Mouse (Mus musculus) heart, embryonic 15.5 days (tissue): Measurements from ENCODE around the gene Naa38. TPM values are rescaled to one million over a fixed set of nuclear protein-coding genes. Genes with fewer than 3 reads are reported as not detected.
A peak's percentile ranks its signal among the peaks of the same experiment; 100 is the strongest.
"Not testable (repeated sequence)": the region's sequence is repeated elsewhere in the genome, so short reads cannot be mapped to it uniquely, and the experiment has no call there.

Source experiments
- ATAC-seq: fragments of 200-750 bp; cut with Nextera tagmentation; replicated peaks from 2 replicates; pipeline ENCODE4 v1.8.0; 2017; ENCODE audit warnings: low read depth, moderate TSS enrichment; ENCODE audit not compliant: insufficient number of reproducible peaks, insufficient read depth, low FRiP score
- H3K27ac ChIP-seq: fragments of 300-500 bp; sonication (generic); 2 replicates; pipeline ENCODE4 v1.5.1; 2015; ENCODE audit warnings: mild to moderate bottlenecking, inconsistent platforms
- H3K27me3 ChIP-seq: fragments of 300-500 bp; sonication (generic); 2 replicates; pipeline ENCODE4 v1.6.1; 2015; ENCODE audit warnings: inconsistent platforms
- H3K36me3 ChIP-seq: fragments of 300-500 bp; sonication (generic); 2 replicates; pipeline ENCODE4 v1.6.1; 2015; ENCODE audit warnings: mild to moderate bottlenecking, inconsistent platforms
- H3K4me1 ChIP-seq: fragments of 300-500 bp; sonication (generic); replicated peaks from 2 replicates; pipeline ENCODE4 v1.6.1; 2015; ENCODE audit warnings: inconsistent platforms
- H3K4me2 ChIP-seq: fragments of 300-500 bp; sonication (generic); 2 replicates; pipeline ENCODE4 v1.6.1; 2015; ENCODE audit warnings: inconsistent platforms, mild to moderate bottlenecking, moderate library complexity
- H3K4me3 ChIP-seq: fragments of 300-500 bp; sonication (generic); 2 replicates; pipeline ENCODE4 v1.5.1; 2015; ENCODE audit warnings: mild to moderate bottlenecking, inconsistent platforms
- H3K9ac ChIP-seq: fragments of 300-500 bp; sonication (generic); 2 replicates; pipeline ENCODE4 v1.6.1; 2015; ENCODE audit warnings: mild to moderate bottlenecking, inconsistent platforms
- H3K9me3 ChIP-seq: fragments of 300-500 bp; sonication (generic); replicated peaks from 2 replicates; pipeline ENCODE4 v1.6.1; 2016; ENCODE audit warnings: inconsistent platforms
- WGBS: fragments of 180-500 bp; shearing (Covaris S2); methylation state at CpG from one replicate; pipeline ENCODE4 v1.1.7; 2015; ENCODE audit warnings: mixed read lengths; 5-methylcytosine and 5-hydroxymethylcytosine counted together
- polyA plus RNA-seq: library from polyadenylated mRNA; unstranded; fragments of >200 nt; fragmentation: Nextera tagmentation; extraction: Ambion mirVana; gene quantifications from 2 replicates; pipeline ENCODE4 v1.2.1, GENCODE M21; 2015

The Naa38 gene
- polyA plus RNA-seq, 1 experiment from 2014 or later: 129 TPM

DNA sequence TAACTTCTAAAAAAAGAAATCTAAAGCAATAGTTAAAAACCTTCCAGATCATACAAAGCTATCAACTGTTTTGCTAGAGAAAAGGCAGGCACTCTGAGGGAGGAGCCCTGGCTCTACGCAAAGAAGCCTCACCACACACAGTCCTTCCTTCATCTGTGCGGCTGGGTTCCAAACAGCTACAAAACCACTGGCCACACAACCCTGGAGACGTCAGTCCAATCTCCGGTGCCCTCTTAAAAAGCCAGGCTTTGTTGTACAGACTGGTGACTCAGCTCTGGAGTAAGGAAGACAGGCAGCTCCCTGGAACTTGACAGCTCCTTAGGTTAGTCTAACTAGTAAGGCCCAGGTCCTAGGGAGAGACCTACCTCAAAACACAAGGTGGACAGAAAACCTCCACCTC is 19.6 kb upstream of the Naa38 start:
- H3K27me3 ChIP-seq: no peaks in the 10 kb centered on the region
- peaks cover 22% of the 10 kb centered on the region for H3K4me1 ChIP-seq
- H3K27ac ChIP-seq: no peak overlapping the region
- ATAC-seq: no peak
- 0 out of 2 replicates have a peak, but pooled peaks cover 3% of the 10 kb centered on the region for H3K36me3 ChIP-seq
- no peak overlapping the region for H3K9ac ChIP-seq
- WGBS: 82% methylated on average over 4 of the region's 4 CpGs
- H3K9me3 ChIP-seq: no peaks in the 10 kb centered on the region
- H3K4me2 ChIP-seq: no peak overlapping the region
- no peak overlapping the region for H3K4me3 ChIP-seq

GRCm38 (mm10) chr11:69377766-69378165 is 17.5 kb upstream of the Naa38 start:
- no peak for ATAC-seq
- no peak overlapping the region for H3K4me3 ChIP-seq
- no peaks in the 10 kb centered on the region for H3K27me3 ChIP-seq
- H3K9ac ChIP-seq: no peak overlapping the region
- WGBS: 62% methylated on average over 3 of the region's 3 CpGs
- no peak overlapping the region for H3K4me2 ChIP-seq
- H3K36me3 ChIP-seq: 0 out of 2 replicates have a peak, but pooled peaks cover 3% of the 10 kb centered on the region
- H3K4me1 ChIP-seq: peaks cover 12% of the 10 kb centered on the region
- no peaks in the 10 kb centered on the region for H3K9me3 ChIP-seq
- H3K27ac ChIP-seq: no peak overlapping the region

DNA sequence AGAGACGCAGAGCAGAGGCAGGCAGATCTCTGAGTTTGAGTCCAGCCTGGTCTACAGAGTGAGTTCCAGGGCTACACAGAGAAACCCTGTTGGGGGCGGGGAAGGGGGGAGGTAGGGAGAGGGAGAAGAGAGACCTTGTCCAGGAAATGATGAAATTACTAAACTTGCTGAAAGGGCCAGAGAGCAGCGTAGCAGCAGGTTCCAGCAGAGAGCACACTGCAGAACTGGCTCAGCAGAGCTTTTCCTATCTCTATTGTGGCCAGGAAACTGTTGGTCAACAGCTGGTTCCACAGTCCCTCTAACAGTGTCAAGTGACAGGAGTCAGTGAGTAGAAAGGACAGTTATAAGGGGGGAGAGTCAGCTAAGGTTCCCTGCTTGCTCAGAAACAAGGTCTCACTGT is 15.7 kb upstream of the Naa38 start:
- no peaks in the 10 kb centered on the region for H3K27me3 ChIP-seq
- WGBS: 79% methylated on average over 3 of the region's 3 CpGs
- peaks cover 14% of the 10 kb centered on the region for H3K4me1 ChIP-seq
- H3K4me3 ChIP-seq: no peak overlapping the region
- no peak for ATAC-seq
- no peak overlapping the region for H3K4me2 ChIP-seq
- 0 out of 2 replicates have a peak, but pooled peaks cover 3% of the 10 kb centered on the region for H3K36me3 ChIP-seq
- no peak overlapping the region for H3K27ac ChIP-seq
- no peak overlapping the region for H3K9ac ChIP-seq
- no peaks in the 10 kb centered on the region for H3K9me3 ChIP-seq

- H3K4me3 ChIP-seq: no peak overlapping the region
- no peaks in the 10 kb centered on the region for H3K36me3 ChIP-seq
- ATAC-seq: no peak
- 0 out of 2 replicates have a peak overlapping the region, but pooled peaks have one; percentile 19 for H3K27ac ChIP-seq
- no peaks in the 10 kb centered on the region for H3K9me3 ChIP-seq
- H3K9ac ChIP-seq: no peak overlapping the region
- no peaks in the 10 kb centered on the region for H3K27me3 ChIP-seq
- H3K4me1 ChIP-seq: peaks cover 14% of the 10 kb centered on the region
- H3K4me2 ChIP-seq: no peak overlapping the region
- 60% methylated on average over 6 of the region's 6 CpGs for WGBS
Measured at GRCm38 (mm10) chr11:69381356-69381755, 13.9 kb upstream of the Naa38 start.

DNA sequence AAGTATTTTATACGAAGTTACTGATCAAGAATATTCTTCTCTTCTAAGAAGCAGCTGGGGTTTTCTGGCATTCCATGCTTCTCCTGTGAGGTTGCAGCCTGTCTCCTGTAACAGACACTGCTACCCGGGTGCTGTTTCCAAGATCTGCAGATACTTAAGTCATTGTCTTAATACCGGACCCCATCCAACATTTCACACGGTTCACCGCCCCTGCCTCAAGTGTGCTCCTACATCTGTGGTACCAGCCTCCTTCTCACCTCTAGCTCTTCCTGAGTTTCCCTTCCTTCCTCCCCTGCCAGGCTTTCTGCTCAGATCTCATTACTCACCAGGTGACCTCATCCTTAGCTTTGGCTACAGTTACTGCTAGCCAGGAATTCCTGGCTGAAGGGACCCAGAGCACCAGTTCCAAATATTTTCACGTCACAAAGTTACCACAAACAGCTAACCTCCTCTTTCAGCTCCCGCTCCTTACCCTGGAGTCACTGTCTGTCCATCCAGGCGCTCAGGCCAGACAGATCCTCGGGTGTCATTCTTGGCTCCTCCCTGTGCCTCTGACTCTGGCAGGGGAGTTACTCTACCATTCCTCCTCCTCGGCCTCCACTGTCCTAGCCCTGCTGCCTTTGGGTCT is 12.7 kb upstream of the Naa38 start:
- ATAC-seq: no peak
- 51% methylated on average over 10 of the region's 10 CpGs for WGBS

GRCm38 (mm10) chr11:69384979-69385378 is 10.3 kb upstream of the Naa38 start:
- Histone ChIP-seq H3K9me3 (no peaks in the 10 kb centered on the region), H3K4me1 (peaks cover 12% of the 10 kb centered on the region), H3K27me3 (no peaks in the 10 kb centered on the region), H3K4me2 (no peak overlapping the region), H3K36me3 (no peaks in the 10 kb centered on the region), H3K4me3 (no peak overlapping the region), H3K27ac (no peak overlapping the region), H3K9ac (no peak overlapping the region)
- ATAC-seq: no peak
- 70% methylated on average over 6 of the region's 6 CpGs for WGBS

More for the DNA sequence above, 12.7 kb upstream of the Naa38 start:
- Histone ChIP-seq H3K4me3 (no peak overlapping the region), H3K36me3 (no peaks in the 10 kb centered on the region), H3K4me1 (peaks cover 14% of the 10 kb centered on the region), H3K9ac (no peak overlapping the region), H3K4me2 (no peak overlapping the region), H3K27ac (no peak overlapping the region), H3K27me3 (no peaks in the 10 kb centered on the region), H3K9me3 (no peaks in the 10 kb centered on the region)

DNA sequence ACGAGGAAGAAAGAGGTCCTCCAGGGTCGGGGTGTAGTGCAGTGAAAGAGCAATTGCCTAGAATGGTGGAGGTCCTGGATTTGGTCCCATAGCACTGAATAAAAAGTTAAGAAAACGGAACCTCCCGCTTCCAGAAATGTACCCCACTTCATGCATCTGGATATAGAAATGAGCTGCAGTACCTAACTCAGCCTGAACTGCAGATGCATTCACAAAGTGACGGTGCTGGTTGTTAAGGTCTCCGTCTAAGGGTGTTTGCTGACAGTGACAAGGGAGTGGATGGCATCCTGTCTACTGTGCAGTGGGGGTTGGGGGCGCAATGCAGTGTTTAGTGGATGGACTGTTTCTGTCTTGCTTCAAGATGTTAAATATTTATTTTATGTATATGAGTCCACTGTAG is 8.5 kb upstream of the Naa38 start:
- Histone ChIP-seq H3K4me1 (peaks cover 6% of the 10 kb centered on the region), H3K4me2 (no peak overlapping the region), H3K4me3 (no peak overlapping the region), H3K9ac (no peak overlapping the region), H3K36me3 (no peaks in the 10 kb centered on the region), H3K27me3 (no peaks in the 10 kb centered on the region), H3K27ac (no peak overlapping the region), H3K9me3 (no peaks in the 10 kb centered on the region)
- WGBS: 72% methylated on average over 7 of the region's 7 CpGs
- ATAC-seq: no peak

DNA sequence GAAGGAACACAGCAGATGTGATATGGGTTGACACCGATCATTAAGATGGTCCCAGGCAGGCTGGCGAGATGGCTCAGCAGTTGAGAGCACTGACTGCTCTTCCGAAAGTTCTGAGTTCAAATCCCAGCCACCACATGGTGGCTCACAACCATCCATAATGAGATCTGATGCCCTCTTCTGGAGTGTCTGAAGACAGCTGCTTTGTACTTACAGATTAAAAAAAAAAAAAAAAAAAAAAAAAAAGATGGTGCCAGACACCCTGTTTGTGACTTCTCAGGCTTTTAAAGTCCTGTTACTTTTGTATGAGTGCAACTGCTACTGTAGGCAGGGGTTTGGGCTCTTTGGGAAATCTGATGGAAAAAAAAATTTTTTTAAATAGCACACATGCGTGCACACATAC is 6.6 kb upstream of the Naa38 start:
- no peaks in the 10 kb centered on the region for H3K27me3 ChIP-seq
- H3K9ac ChIP-seq: no peak overlapping the region
- no peak for ATAC-seq
- H3K4me1 ChIP-seq: no peaks in the 10 kb centered on the region; the same call in 1 of the 2 replicates
- H3K27ac ChIP-seq: no peak overlapping the region
- no peak overlapping the region for H3K4me2 ChIP-seq
- WGBS: 94% methylated on average over 4 of the region's 4 CpGs
- H3K9me3 ChIP-seq: no peaks in the 10 kb centered on the region
- no peaks in the 10 kb centered on the region for H3K36me3 ChIP-seq
- no peak overlapping the region for H3K4me3 ChIP-seq

- Histone ChIP-seq H3K36me3 (no peaks in the 10 kb centered on the region), H3K4me1 (peaks cover 4% of the 10 kb centered on the region), H3K4me3 (no peak overlapping the region), H3K27me3 (no peaks in the 10 kb centered on the region), H3K27ac (no peak overlapping the region), H3K4me2 (no peak overlapping the region), H3K9ac (no peak overlapping the region), H3K9me3 (no peaks in the 10 kb centered on the region)
- ATAC-seq: no peak
- WGBS: 64% methylated on average over 14 of the region's 14 CpGs
Measured at GRCm38 (mm10) chr11:69389531-69390399, 5.5 kb upstream of the Naa38 start.

DNA sequence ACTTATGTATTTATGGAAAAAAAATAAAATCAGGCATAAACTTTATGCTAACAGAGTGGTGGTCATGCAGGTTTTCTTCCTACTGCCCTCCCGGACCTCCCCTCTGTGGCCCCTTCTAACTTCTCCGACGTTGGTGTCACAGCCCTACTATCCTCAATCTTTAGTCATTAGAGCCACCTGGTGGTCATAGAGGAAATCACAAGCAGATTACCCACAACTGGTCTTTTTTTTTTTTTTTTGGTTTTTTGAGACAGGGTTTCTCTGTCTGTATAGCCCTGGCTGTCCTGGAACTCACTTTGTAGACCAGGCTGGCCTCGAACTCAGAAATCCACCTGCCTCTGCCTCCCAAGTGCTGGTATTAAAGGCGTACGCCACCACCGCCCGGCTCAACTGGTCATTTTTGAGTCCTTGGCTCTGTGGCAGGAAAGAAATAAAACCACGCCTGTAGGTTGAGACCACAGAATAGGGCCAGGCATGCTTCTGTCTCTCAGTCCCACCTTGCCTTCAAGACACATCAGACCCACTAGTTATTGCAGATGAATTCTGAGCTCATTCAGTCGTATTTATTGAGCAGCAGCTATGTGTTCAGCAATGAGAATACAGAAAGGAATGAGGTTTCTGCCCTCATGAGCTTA is 4.8 kb upstream of the Naa38 start:
- H3K36me3 ChIP-seq: no peaks in the 10 kb centered on the region
- H3K4me2 ChIP-seq: no peak overlapping the region
- peaks cover 4% of the 10 kb centered on the region for H3K4me1 ChIP-seq
- H3K27ac ChIP-seq: no peak overlapping the region
- WGBS: 45% methylated on average over 10 of the region's 10 CpGs
- H3K9ac ChIP-seq: no peak overlapping the region
- no peak for ATAC-seq
- H3K9me3 ChIP-seq: no peaks in the 10 kb centered on the region
- H3K4me3 ChIP-seq: no peak overlapping the region
- no peaks in the 10 kb centered on the region for H3K27me3 ChIP-seq

DNA sequence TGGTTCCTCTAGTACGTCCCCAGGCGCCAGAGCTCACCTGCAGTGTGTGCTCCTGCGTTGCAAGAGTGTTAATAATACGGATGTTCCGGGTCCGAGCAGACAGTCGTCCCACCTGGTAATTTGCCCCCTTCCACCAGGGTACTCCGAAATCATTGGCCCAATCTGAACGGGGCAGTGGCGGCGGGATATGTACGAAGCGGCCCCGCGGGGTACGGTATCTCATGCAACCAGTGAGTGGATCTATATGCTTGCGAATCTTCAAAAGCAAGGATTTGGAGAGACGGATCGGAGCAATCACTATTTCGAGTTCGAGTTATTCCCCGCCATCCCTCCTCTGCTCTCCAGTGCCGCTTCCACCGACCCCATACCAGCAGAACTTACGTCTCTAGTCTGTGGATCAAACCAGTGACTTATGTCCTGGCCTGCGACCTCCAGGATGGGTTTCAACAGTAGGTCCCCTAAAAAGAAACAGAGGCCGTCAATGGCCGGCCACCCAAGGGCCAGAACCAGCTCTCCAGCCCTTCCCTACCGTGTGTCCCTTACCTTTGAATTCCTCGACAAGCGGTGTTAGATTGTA is 608 bp upstream of the Naa38 start:
- not testable (repeated sequence) for H3K36me3 ChIP-seq, H3K9me3 ChIP-seq, ATAC-seq, H3K27me3 ChIP-seq
- Histone ChIP-seq H3K4me3 (peak overlapping the region; percentile 87), H3K9ac (peak overlapping the region; percentile 67), H3K27ac (peak overlapping the region; percentile 99), H3K4me2 (peak overlapping the region; percentile 82), H3K4me1 (peaks cover 39% of the 10 kb centered on the region)
- WGBS: 1% methylated on average over 31 of the region's 31 CpGs
